Mouse (Mus musculus): ENCODE measurements around the gene Poln.

DNA sequence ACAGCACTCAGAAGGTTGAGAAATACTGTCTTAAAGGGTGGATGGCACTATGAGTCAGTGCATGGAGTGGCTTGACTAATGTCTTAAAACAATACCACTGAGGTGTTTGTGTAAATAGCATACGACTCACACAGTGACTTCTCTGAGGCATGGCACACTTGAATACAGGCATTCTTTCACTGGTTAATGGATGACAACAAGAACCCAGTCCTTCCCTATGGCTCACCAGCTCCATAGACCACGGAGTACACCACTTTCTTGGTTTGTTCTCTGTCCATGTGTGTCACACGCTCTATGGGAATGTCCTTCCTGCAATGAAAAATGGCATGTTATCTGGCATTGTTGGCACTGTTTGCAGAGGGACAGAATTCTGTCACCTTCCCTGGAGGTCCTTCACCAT is 136.7 kb downstream of the Poln start:
- TF ChIP-seq CTCF (IDR thresholded peaks at IDR 0.05; ENCODE audit: extremely low read depth, insufficient read depth, insufficient read length, insufficient replicate concordance), result no peak
- no peak for TF ChIP-seq POLR2A (IDR thresholded peaks at IDR 0.05; ENCODE audit: low read depth, low read length)
